Mouse (Mus musculus): ENCODE results near the gene Ddah2.
"Not testable (repeated sequence)": the region's sequence is repeated elsewhere in the genome, so short reads cannot be mapped to it uniquely, and the experiment has no call there.

Ddah2 gene

GRCm38 (mm10) chr17:35027277-35028068, 31.4 kb upstream of the Ddah2 start, which contains the start of gene Sapcd1:
TSS of gene Sapcd1 (minus strand) at chr17:35028016.
- peak; percentile 89 to 95 for DNase-seq

GRCm38 (mm10) chr17:35028315-35028714, 30.5 kb upstream of the Ddah2 start:
- peak; percentile 67 to 75 for DNase-seq

GRCm38 (mm10) chr17:35029691-35030532, 28.9 kb upstream of the Ddah2 start:
- DNase-seq = peak; percentile 63 to 65

- DNase-seq = peak; percentile 43 to 50
Measured at GRCm38 (mm10) chr17:35031272-35031671, 27.6 kb upstream of the Ddah2 start.

- no peak for DNase-seq
Measured at GRCm38 (mm10) chr17:35031880-35032279, 27.0 kb upstream of the Ddah2 start.

GRCm38 (mm10) chr17:35032323-35032870, 26.4 kb upstream of the Ddah2 start:
- no peak for DNase-seq

GRCm38 (mm10) chr17:35033703-35034102, 25.1 kb upstream of the Ddah2 start:
- DNase-seq = not testable (repeated sequence)

- DNase-seq = no peak
Measured at GRCm38 (mm10) chr17:35034896-35035295, 23.9 kb upstream of the Ddah2 start.

- DNase-seq = no peak
Measured at GRCm38 (mm10) chr17:35039121-35039873, 19.5 kb upstream of the Ddah2 start.

GRCm38 (mm10) chr17:35043794-35044193, 15.0 kb upstream of the Ddah2 start:
- no peak for DNase-seq

- no peak for DNase-seq
Measured at GRCm38 (mm10) chr17:35044904-35045806, 13.7 kb upstream of the Ddah2 start.

- DNase-seq = no peak
Measured at GRCm38 (mm10) chr17:35045807-35046680, 12.8 kb upstream of the Ddah2 start.

GRCm38 (mm10) chr17:35046681-35047455, 12.0 kb upstream of the Ddah2 start, which contains the start of gene Msh5:
TSS of gene Msh5 (minus strand) at chr17:35046745.
- peak; percentile 99 for DNase-seq

- DNase-seq = no peak
Measured at GRCm38 (mm10) chr17:35047688-35048087, 11.1 kb upstream of the Ddah2 start.

- DNase-seq = peak; percentile 25 to 41
Measured at GRCm38 (mm10) chr17:35048149-35048931, 10.5 kb upstream of the Ddah2 start.

- DNase-seq = no peak
Measured at GRCm38 (mm10) chr17:35048932-35049440, 9.8 kb upstream of the Ddah2 start.

- DNase-seq = peak; percentile 71 to 78
Measured at GRCm38 (mm10) chr17:35049561-35050016, 9.2 kb upstream of the Ddah2 start, which contains the start of gene Clic1. TSS of gene Clic1 (plus strand) at chr17:35049966.

- DNase-seq = peak; percentile 66 to 75
Measured at GRCm38 (mm10) chr17:35050126-35050750, 8.6 kb upstream of the Ddah2 start.

All from cerebellum, postnatal 10 days (tissue).